Mouse (Mus musculus) kidney, adult 8-10 months (tissue): ENCODE measurements at regions not wholly inside any gene's neighbourhood (a gene's known extent, or its start where the extent isn't known, plus 50 kb on each side); places are given as distances from the start of the nearest gene placed in this dataset.

Source experiments
- DNase-seq, 2 experiments: peaks; one replicate each; pipeline ENCODE4 v3.0.0; 2022

GRCm38 (mm10) chr5:74882563-74882962 lies 162.0 kb downstream of the Chic2 start:
- no peak for DNase-seq

- no peak for DNase-seq
Measured at GRCm38 (mm10) chr5:74880669-74881226, 163.8 kb downstream of the Chic2 start.

DNA sequence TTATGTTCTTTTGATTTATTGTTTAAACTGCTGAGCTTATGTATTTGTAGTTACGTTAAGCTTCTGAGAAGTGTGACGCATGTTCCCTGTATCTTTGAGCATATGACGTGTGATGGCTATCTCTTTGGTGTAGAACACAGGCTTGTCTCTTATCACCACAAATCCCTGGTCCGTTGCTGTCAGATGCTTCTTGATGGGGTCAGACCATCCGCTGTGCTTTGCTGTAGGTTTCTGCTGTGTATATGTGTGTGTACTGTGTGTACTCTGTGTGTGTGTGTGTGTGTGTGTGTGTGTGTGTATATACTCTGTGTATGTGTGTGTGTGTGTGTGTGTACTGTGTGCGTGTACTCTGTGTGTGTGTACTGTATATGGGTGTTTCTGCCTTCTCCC lies 164.5 kb downstream of the Chic2 start:
- DNase-seq: no peak

- DNase-seq: no peak
Measured at GRCm38 (mm10) chr5:74879098-74880047, 165.2 kb downstream of the Chic2 start.

DNA sequence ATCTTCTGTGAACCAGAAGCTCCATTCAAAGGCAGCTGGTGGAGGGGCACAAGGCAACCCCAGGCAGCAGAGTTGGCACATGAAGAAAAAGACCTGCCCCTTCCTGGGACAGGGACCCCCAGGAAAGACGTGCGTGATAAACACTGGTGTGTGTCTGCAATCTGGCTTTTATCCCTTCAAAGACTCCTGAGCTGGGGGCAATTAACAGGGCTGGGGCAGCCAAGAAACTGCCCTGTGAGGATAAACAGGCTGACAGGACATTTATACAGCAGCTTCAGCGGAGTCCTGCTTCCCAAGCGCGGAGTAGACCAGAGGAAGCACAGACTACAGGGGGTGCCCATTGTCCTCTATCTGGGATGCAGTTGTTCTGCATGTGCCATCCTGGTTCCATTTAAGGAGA lies 167.0 kb downstream of the Chic2 start:
- DNase-seq: no peak

DNA sequence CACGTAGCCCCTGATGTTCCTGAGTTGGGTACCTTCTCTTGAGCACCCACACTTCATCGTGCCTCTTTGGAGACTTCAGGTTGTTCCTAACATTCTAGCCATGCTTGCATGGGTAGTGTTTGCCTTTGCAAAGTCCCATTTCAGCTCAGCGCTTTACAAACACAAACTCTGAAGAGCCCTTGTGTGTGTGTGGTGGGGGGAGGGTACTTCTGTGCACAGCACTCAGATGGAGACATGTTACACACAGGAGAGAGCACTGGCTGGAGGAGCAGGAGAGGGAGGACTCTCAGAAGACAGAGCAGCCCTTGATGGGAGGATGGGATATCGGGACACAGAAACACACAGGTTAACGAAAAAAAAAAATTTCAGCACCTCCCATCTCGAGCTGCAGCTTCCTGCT lies 167.4 kb downstream of the Chic2 start:
- DNase-seq: no peak

- peak; percentile 34 to 51 for DNase-seq
Measured at GRCm38 (mm10) chr5:74874691-74875090, 169.9 kb downstream of the Chic2 start.

- DNase-seq: no peak
Measured at GRCm38 (mm10) chr5:74870615-74871014, 167.9 kb upstream of the Lnx1 start.

DNA sequence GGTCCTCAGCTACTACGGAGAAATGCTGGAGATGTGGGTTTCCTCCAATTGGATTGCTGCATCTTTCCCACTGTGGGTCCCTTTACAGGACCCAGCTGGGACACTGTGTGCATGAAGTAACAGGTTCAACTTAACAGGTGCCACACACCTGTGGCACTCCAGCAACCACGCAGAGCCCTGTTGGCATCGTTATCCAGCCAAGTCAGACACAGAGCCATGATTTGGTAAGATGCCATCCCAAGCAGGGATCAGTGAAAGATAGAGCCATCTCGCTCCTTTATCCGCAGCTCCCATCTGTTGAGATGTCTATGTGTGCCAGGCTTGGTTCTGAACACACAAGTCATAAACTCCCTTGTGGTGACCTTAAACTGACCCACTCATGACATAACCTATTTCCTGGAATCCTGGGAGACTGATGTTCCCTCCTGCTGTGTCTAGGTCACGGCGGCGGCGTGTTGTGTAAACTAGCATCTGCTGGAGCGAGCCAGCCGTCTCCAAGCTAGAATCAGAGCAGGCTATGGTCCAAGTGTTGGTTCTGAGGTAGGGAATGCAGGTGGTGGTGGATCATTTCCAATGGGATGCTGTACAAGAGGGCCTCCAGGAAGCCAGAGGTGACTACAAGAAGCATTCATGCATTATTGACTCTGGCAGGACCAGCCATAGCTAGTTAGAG lies 164.5 kb upstream of the Lnx1 start:
- DNase-seq: no peak

- DNase-seq: no peak
Measured at GRCm38 (mm10) chr5:74866697-74867096, 164.0 kb upstream of the Lnx1 start.

DNA sequence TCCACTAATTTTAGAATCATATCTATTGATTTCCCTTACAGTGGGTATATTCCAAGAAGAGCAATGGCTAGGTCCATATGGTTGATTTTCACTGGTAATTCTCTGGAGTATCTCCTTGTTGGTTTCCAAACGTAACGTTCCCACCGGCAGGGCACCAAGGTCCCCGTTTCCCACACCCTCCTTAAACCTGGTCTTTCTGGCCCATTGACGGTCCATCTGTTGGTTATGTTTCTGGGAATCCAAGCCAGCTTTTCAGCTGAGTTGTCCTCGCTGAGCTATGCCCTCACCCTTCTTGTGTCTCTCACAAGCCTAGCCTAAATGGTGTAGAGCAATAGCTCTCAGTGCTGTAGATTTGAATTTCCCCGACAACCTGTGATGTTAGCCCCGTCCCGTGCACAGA lies 162.7 kb upstream of the Lnx1 start:
- no peak for DNase-seq

- peak; percentile 12 to 26 for DNase-seq
Measured at GRCm38 (mm10) chr5:74864540-74865157, 161.9 kb upstream of the Lnx1 start.

DNA sequence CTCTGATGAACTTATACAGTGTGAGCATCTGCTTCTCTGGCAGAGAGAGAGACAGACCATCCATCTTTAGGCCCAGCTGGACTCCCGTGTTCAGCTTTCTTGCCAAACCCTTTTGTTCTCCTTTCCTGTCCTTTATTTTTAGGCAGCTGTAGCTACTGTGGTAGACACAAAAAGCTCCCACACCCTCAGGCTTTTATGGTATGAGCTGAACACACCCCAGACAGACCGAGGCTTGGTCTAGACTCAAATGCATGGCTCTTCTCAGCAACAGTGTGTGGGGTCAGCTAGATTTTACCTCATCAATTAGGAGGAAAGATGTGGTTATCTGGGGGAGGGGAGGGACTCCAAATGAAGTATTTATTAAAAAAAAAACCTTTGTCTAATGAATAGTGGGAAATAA lies 158.6 kb upstream of the Lnx1 start:
- no peak for DNase-seq

DNA sequence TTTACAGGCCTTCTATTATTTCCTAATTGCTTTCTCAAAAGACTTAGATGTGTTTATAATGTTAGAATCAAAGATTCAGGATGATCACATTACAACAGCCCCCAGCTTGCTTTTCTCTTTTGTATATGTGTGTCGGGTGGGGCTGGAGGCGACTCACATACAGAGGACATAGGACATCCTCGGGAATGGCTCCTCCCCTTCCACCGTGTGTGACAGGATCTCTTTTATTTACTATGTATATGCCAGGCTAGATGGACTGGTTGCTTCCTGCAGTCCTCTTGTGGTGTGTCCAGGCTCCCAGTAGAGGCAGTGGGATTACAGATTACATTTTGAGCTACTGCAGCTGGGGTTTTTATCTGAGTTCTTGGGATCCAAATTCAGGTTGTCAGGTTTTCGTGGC lies 155.1 kb upstream of the Lnx1 start:
- no peak for DNase-seq

GRCm38 (mm10) chr5:74857161-74857560 lies 154.4 kb upstream of the Lnx1 start:
- no peak for DNase-seq

DNA sequence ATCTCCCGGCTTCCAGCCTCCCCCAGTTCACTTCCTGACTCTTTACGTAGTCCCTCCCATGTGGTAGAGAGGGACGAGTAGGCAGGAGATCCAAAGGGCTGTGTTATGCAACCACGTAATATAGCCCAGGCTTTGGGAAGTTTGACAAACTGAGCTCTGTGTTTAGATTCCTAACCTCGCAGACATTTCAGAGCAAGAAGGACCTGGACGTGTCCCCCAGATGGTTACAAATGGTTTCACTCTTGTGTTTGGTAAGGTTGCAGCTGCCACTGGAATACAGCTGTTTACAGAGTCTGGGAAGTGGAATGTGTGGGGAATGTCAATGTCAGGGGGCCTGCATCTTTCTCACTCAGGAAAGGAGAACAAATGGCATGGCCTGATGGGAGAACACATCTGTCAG lies 145.1 kb upstream of the Lnx1 start:
- no peak for DNase-seq

DNA sequence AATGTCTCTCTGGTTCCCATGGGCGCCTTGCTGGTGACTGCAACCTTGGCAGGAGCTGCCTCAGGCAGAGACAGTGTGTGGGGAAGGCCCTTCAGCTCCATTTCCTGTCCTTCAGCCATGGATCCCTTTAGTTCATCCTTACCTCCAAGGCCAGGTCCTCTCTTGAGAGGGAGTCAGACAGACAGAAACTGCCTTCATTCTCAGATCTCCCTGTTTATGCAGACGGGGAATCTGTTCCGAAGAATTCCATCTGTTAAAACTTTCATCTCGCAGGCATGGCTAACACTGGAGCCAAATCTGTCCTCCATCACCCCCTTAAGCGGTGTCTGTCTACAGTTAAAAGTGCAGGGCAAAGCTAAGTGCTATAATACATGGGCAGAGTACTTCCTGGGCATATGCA lies 144.0 kb upstream of the Lnx1 start:
- no peak for DNase-seq

- no peak for DNase-seq
Measured at GRCm38 (mm10) chr5:74834401-74834800, 131.7 kb upstream of the Lnx1 start.

DNA sequence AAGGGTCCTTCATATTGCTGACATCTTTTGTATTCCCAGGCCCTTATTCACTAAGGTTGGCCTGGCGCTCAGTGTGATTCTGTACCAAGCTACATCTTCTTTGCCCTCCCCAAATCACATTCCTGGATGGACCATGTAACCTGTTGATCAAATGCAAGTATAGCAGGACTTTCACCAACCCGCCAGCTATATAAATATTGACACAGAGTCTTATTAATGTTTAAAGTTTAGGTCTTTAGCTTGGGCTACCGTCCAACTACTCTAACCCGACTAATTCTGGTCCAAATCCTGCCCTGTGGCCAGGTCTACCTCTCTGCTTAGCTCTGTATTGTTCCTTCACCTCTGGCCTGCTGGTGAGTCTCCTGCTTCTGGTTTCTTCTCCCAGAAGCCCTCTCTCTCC lies 131.2 kb upstream of the Lnx1 start:
- peak in 1 of 2 experiments; percentile 42 for DNase-seq

DNA sequence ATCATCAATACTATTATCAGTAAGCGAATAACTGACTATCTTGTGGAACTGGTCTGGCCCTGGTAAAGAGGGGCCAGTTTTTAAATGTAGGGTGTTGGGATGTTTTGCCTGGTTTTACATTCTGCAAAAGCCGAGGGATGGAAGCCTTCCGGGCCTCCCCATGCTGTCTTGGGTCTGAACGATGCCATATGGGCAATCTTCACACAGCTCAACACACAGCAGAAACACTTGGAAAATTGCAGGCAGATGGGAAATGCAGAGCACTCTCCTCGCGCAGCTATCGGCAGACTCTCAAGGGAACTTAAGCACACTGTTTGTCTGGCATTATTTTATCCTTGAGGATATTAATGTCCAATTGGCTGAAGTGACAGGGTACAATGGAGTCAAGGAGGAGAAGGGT lies 129.3 kb upstream of the Lnx1 start:
- DNase-seq: no peak

GRCm38 (mm10) chr5:74830646-74831045 lies 127.9 kb upstream of the Lnx1 start:
- DNase-seq: no peak

GRCm38 (mm10) chr5:74829003-74829402 lies 126.3 kb upstream of the Lnx1 start:
- no peak for DNase-seq

- DNase-seq: no peak
Measured at GRCm38 (mm10) chr5:74827944-74828343, 125.2 kb upstream of the Lnx1 start.
